Mouse (Mus musculus) lung, postnatal 4 days (tissue): ENCODE measurements around the gene Trp53tg5.

Experiments used
- DNase-seq, 2 experiments: peaks; one replicate each; pipeline ENCODE4 v3.0.0; 2021

Trp53tg5 gene

GRCm38 (mm10) chr2:164496331-164496730 lies 22.8 kb upstream of the Trp53tg5 start:
- DNase-seq = no peak

- no peak for DNase-seq
These were observed 20.6 kb upstream of the Trp53tg5 start for GRCm38 (mm10) chr2:164494126-164494525.

GRCm38 (mm10) chr2:164487812-164488211 lies 14.3 kb upstream of the Trp53tg5 start:
- DNase-seq = no peak

- no peak for DNase-seq
These were observed 13.6 kb upstream of the Trp53tg5 start for GRCm38 (mm10) chr2:164487115-164487527.

- peak; percentile 74 to 78 for DNase-seq
These were observed 13.0 kb upstream of the Trp53tg5 start for GRCm38 (mm10) chr2:164486258-164487114.

GRCm38 (mm10) chr2:164485681-164486257 lies 12.2 kb upstream of the Trp53tg5 start, which contains the start of gene Dbndd2:
TSS of gene Dbndd2 (plus strand) at chr2:164486106.
- peak; percentile 60 to 76 for DNase-seq

GRCm38 (mm10) chr2:164470254-164470653 lies 3.3 kb downstream of the Trp53tg5 start:
- DNase-seq = peak; percentile 38 to 77

- DNase-seq = no peak
These were observed 6.7 kb downstream of the Trp53tg5 start for GRCm38 (mm10) chr2:164466787-164467186.

- DNase-seq = no peak
These were observed 8.4 kb downstream of the Trp53tg5 start for GRCm38 (mm10) chr2:164465161-164465560.

- peak; percentile 96 to 98 for DNase-seq
These were observed 12.6 kb downstream of the Trp53tg5 start, which contains the start of gene Gm20458 for GRCm38 (mm10) chr2:164460745-164461551. TSS of gene Gm20458 (plus strand) at chr2:164460967.

GRCm38 (mm10) chr2:164458535-164458934 lies 15.0 kb downstream of the Trp53tg5 start:
- no peak for DNase-seq

- peak; percentile 59 to 64 for DNase-seq
These were observed 15.6 kb downstream of the Trp53tg5 start for GRCm38 (mm10) chr2:164457942-164458341.

GRCm38 (mm10) chr2:164456864-164457300 lies 16.6 kb downstream of the Trp53tg5 start, which contains the start of gene Sys1:
TSS of gene Sys1 (plus strand) at chr2:164456964.
- no peak for DNase-seq

GRCm38 (mm10) chr2:164456413-164456812 lies 17.1 kb downstream of the Trp53tg5 start:
- no peak for DNase-seq

- peak in 1 of 2 experiments; percentile 59 for DNase-seq
These were observed 17.9 kb downstream of the Trp53tg5 start for GRCm38 (mm10) chr2:164455421-164456190.

- DNase-seq = peak; percentile 77 to 84
These were observed 18.7 kb downstream of the Trp53tg5 start for GRCm38 (mm10) chr2:164454846-164455245.

GRCm38 (mm10) chr2:164453887-164454500 lies 19.5 kb downstream of the Trp53tg5 start:
- DNase-seq = no peak

GRCm38 (mm10) chr2:164453047-164453757 lies 20.3 kb downstream of the Trp53tg5 start:
- DNase-seq = no peak

GRCm38 (mm10) chr2:164452000-164452676 lies 21.4 kb downstream of the Trp53tg5 start:
- peak; percentile 62 to 79 for DNase-seq

- no peak for DNase-seq
These were observed 24.0 kb downstream of the Trp53tg5 start for GRCm38 (mm10) chr2:164449341-164450042.
